Comparison of ENCODE assay signal across 12 mouse cellular contexts in the genomic region with DNA sequence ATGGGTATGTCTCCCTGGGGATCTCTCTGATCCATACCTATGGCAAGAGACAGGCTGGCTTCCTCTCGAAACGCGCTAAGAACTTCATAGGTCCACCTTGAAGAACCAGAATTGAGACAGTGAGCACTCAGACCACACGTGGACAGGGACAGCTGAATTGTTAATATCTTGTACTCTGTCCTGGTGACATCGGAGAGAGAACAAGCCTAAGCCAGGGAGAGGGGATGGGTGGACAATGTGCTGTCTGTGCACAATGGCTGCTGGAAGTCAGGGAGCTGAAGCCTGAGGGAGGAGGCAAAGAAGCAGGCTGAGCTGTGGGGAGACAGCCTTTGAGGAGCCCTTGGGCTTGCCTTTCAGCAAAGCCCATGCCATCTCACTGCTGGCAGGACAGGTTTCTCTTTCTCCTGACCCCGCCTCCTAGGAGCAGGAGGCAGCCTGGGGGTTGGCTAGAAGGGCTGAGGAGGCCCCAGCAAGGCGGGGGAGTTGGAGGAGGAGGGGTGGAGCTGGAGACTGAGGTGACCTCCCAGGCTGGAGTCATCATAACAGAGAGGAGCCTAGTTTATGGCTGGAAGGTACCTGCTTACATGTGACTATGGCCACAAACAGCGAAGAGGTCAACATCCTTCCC.
DNase-seq lines count a peak whose midpoint lies in the region; ATAC-seq lines count a peak whose summit lies in the region.
"Had no signal": no experiment of that assay in that cellular context is flagged by ENCODE, and none has a peak within 500 bp of the region (broad histone marks: within the 10 kb centered on the region; RNA-seq: fewer than 3 reads in every experiment).

No protein-coding gene starts in this region.

- H3K27me3 ChIP-seq in megakaryocyte, embryonic 14.5 days (replicated peaks) = peaks cover 6% of the 10 kb centered on the region
- no peaks in the 10 kb centered on the region for H3K27me3 ChIP-seq in intestine, embryonic 16.5 days (replicated peaks; ENCODE audit: control insufficient read depth, insufficient read depth, low read length)
- H3K27me3 ChIP-seq in limb, embryonic 11.5 days (ENCODE audit: control insufficient read depth, insufficient read depth, low read length) = no peaks in the 10 kb centered on the region
- H3K27me3 ChIP-seq: limb, embryonic 15.5 days; midbrain, embryonic 15.5 days had no signal

- H3K27ac ChIP-seq in intestine, embryonic 16.5 days (ENCODE audit: low read length) = no peak overlapping the region
- 0 out of 2 replicates have a peak overlapping the region, but pooled peaks have one; percentile 38 for H3K27ac ChIP-seq in limb, embryonic 11.5 days (replicated peaks; ENCODE audit: low read depth, low read length)
- H3K27ac ChIP-seq: limb, embryonic 15.5 days; midbrain, embryonic 15.5 days had no signal

- H3K4me1 ChIP-seq in megakaryocyte, embryonic 14.5 days = peaks cover 45% of the 10 kb centered on the region
- H3K4me1 ChIP-seq in intestine, embryonic 16.5 days (ENCODE audit: control insufficient read depth, insufficient read depth, low read length) = peaks cover 12% of the 10 kb centered on the region
- H3K4me1 ChIP-seq in limb, embryonic 11.5 days (ENCODE audit: control insufficient read depth, insufficient read depth, low read length) = peaks cover 3% of the 10 kb centered on the region; the same call in 1 of the 2 replicates

- no peak overlapping the region for H3K9ac ChIP-seq in intestine, embryonic 16.5 days (ENCODE audit: low read depth, low read length)
- no peak overlapping the region for H3K9ac ChIP-seq in limb, embryonic 11.5 days (ENCODE audit: low read length)
- H3K9ac ChIP-seq: limb, embryonic 15.5 days; midbrain, embryonic 15.5 days had no signal

- H3K36me3 ChIP-seq in megakaryocyte, embryonic 14.5 days (replicated peaks; ENCODE audit: low read length) = no peaks in the 10 kb centered on the region
- no peaks in the 10 kb centered on the region for H3K36me3 ChIP-seq in intestine, embryonic 16.5 days (ENCODE audit: control insufficient read depth, insufficient read depth, low read length)
- H3K36me3 ChIP-seq in limb, embryonic 11.5 days (ENCODE audit: control insufficient read depth, insufficient read depth, low read length) = no peaks in the 10 kb centered on the region
- H3K36me3 ChIP-seq: limb, embryonic 15.5 days; midbrain, embryonic 15.5 days had no signal

- no peak for ATAC-seq in megakaryocyte, adult 5-6 weeks (ENCODE audit: poor library complexity, severe bottlenecking)
- peak; percentile 93 for ATAC-seq in intestine, embryonic 16.5 days
- no peak for ATAC-seq in limb, embryonic 11.5 days (ENCODE audit: insufficient number of reproducible peaks, low FRiP score, low TSS enrichment, low read depth)
- ATAC-seq: forebrain, embryonic 16.5 days; midbrain, embryonic 15.5 days had no signal

- 42% methylated on average over 8 of the region's 8 CpGs for WGBS in intestine, embryonic 16.5 days
- WGBS in limb, embryonic 11.5 days = 54% methylated on average over 8 of the region's 8 CpGs

- H3K4me2 ChIP-seq in intestine, embryonic 16.5 days (ENCODE audit: low read depth, low read length) = peak overlapping the region; percentile 17
- no peak overlapping the region for H3K4me2 ChIP-seq in limb, embryonic 11.5 days (ENCODE audit: low read depth, severe bottlenecking)
- H3K4me2 ChIP-seq: limb, embryonic 15.5 days; midbrain, embryonic 15.5 days had no signal

- H3K9me3 ChIP-seq in megakaryocyte, embryonic 14.5 days = peaks cover 3% of the 10 kb centered on the region; the same call in 1 of the 2 replicates
- no peaks in the 10 kb centered on the region for H3K9me3 ChIP-seq in intestine, embryonic 16.5 days (ENCODE audit: control insufficient read depth, low read length)
- no peaks in the 10 kb centered on the region for H3K9me3 ChIP-seq in limb, embryonic 11.5 days (ENCODE audit: control insufficient read depth, low read length)
- H3K9me3 ChIP-seq: limb, embryonic 15.5 days; midbrain, embryonic 15.5 days had no signal

- H3K4me3 ChIP-seq in megakaryocyte, embryonic 14.5 days (replicated peaks) = peak overlapping the region; percentile 69
- H3K4me3 ChIP-seq in intestine, embryonic 16.5 days (ENCODE audit: low read length) = no peak overlapping the region; the same call in 1 of the 2 replicates
- H3K4me3 ChIP-seq in limb, embryonic 11.5 days (ENCODE audit: low read depth, low read length) = no peak overlapping the region
- H3K4me3 ChIP-seq: limb, embryonic 15.5 days; midbrain, embryonic 15.5 days had no signal

- no peak for DNase-seq in limb, embryonic 11.5 days (ENCODE audit: low spot score)
- peak; percentile 64 for DNase-seq in urinary bladder, postnatal 14 days (ENCODE audit: low spot score)
- no peak for DNase-seq in layer of hippocampus, adult 8-10 months (ENCODE audit: low spot score in 2 of 2)
- DNase-seq in cerebellum, postnatal 10 days = no peak
- DNase-seq: heart, adult 11 months; layer of hippocampus, adult 9-11 months had no signal
